Mouse (Mus musculus) heart, embryonic 16.5 days (tissue): ENCODE results near the gene Ppp2r3d. TPM values are rescaled to one million over a fixed set of nuclear protein-coding genes. Genes with fewer than 3 reads are reported as not detected.

Source experiments
- ATAC-seq: fragments of 200-750 bp; cut with Nextera tagmentation; replicated peaks from 2 replicates; pipeline ENCODE4 v1.8.0; 2017; ENCODE audit warnings: moderate number of reproducible peaks; ENCODE audit not compliant: insufficient read depth, low FRiP score; ENCODE audit errors: extremely low read depth
- H3K27ac ChIP-seq: fragments of 300-500 bp; sonication (generic); 2 replicates; pipeline ENCODE4 v1.5.1; 2014; ENCODE audit warnings: mild to moderate bottlenecking, low read length, control low read depth, moderate library complexity
- H3K27me3 ChIP-seq: fragments of 300-500 bp; sonication (generic); 2 replicates; pipeline ENCODE4 v1.6.1; 2014; ENCODE audit warnings: low read length, mixed read lengths; ENCODE audit not compliant: control insufficient read depth, insufficient read depth
- H3K36me3 ChIP-seq: fragments of 300-500 bp; sonication (generic); 2 replicates; pipeline ENCODE4 v1.6.1; 2014; ENCODE audit not compliant: control insufficient read depth, insufficient read depth
- H3K4me1 ChIP-seq: fragments of 300-500 bp; sonication (generic); 2 replicates; pipeline ENCODE4 v1.6.1; 2014; ENCODE audit warnings: low read length, mixed read lengths; ENCODE audit not compliant: control insufficient read depth, insufficient read depth
- H3K4me2 ChIP-seq: fragments of 300-500 bp; sonication (generic); 2 replicates; pipeline ENCODE4 v1.6.1; 2014; ENCODE audit warnings: low read depth, mild to moderate bottlenecking, control low read depth, low read length
- H3K4me3 ChIP-seq: fragments of 300-500 bp; sonication (generic); 2 replicates; pipeline ENCODE4 v1.5.1; 2014; ENCODE audit warnings: mild to moderate bottlenecking, control low read depth, low read length
- H3K9ac ChIP-seq: fragments of 300-500 bp; sonication (generic); 2 replicates; pipeline ENCODE4 v1.6.1; 2014; ENCODE audit warnings: low read length, control low read depth
- H3K9me3 ChIP-seq: fragments of 300-500 bp; sonication (generic); replicated peaks from 2 replicates; pipeline ENCODE4 v1.6.1; 2016; ENCODE audit warnings: low read length; ENCODE audit not compliant: control insufficient read depth
- WGBS: fragments of 180-500 bp; shearing (Covaris S2); extraction: QIAGEN DNeasy Blood & Tissue Kit; methylation state at CpG from one replicate; pipeline ENCODE4 v1.1.7; 2014; 5-methylcytosine and 5-hydroxymethylcytosine counted together
- polyA plus RNA-seq: library from polyadenylated mRNA; unstranded; fragments of >200 nt; fragmentation: Nextera tagmentation; extraction: Ambion mirVana; gene quantifications from 2 replicates; pipeline ENCODE4 v1.2.1, GENCODE M21; 2015

The Ppp2r3d gene
- polyA plus RNA-seq, 1 experiment from 2014 or later: 143 TPM

- peak overlapping the region; percentile 71 for H3K4me3 ChIP-seq
- no peaks in the 10 kb centered on the region for H3K27me3 ChIP-seq
- H3K4me1 ChIP-seq: no peaks in the 10 kb centered on the region
- peak overlapping the region; percentile 96 for H3K9ac ChIP-seq
- WGBS: under 1% methylated on average over 59 of the region's 59 CpGs
- ATAC-seq: peak; percentile 61
- peak overlapping the region; percentile 74 for H3K4me2 ChIP-seq
- no peaks in the 10 kb centered on the region for H3K9me3 ChIP-seq
- no peaks in the 10 kb centered on the region for H3K36me3 ChIP-seq
- peak overlapping the region; percentile 100 for H3K27ac ChIP-seq
Observed at GRCm38 (mm10) chr9:124422900-124423551, 53.7 kb downstream of the Ppp2r3d start.

GRCm38 (mm10) chr9:124422427-124422826 is 54.3 kb downstream of the Ppp2r3d start:
- H3K9ac ChIP-seq: peak overlapping the region; percentile 69

GRCm38 (mm10) chr9:124412921-124413320 is 63.8 kb downstream of the Ppp2r3d start:
- ATAC-seq: no peak

More at GRCm38 (mm10) chr9:124422427-124422826, 54.3 kb downstream of the Ppp2r3d start:
- H3K4me2 ChIP-seq: peak overlapping the region; percentile 74
- peak overlapping the region; percentile 71 for H3K4me3 ChIP-seq
- no peaks in the 10 kb centered on the region for H3K27me3 ChIP-seq
- WGBS: 3% methylated on average over 23 of the region's 25 CpGs
- H3K27ac ChIP-seq: peak overlapping the region; percentile 100
- no peak for ATAC-seq
- H3K36me3 ChIP-seq: no peaks in the 10 kb centered on the region
- H3K4me1 ChIP-seq: no peaks in the 10 kb centered on the region
- H3K9me3 ChIP-seq: no peaks in the 10 kb centered on the region

GRCm38 (mm10) chr9:124411553-124411952 is 65.1 kb downstream of the Ppp2r3d start:
- Histone ChIP-seq H3K27me3 (no peaks in the 10 kb centered on the region), H3K4me2 (no peak overlapping the region), H3K4me3 (no peak overlapping the region), H3K9me3 (no peaks in the 10 kb centered on the region), H3K9ac (no peak overlapping the region), H3K4me1 (no peaks in the 10 kb centered on the region), H3K27ac (no peak overlapping the region), H3K36me3 (no peaks in the 10 kb centered on the region)
- ATAC-seq: peak; percentile 52; the same call in 1 of the 2 replicates
- WGBS: 58% methylated on average over 1 of the region's 1 CpGs

More at GRCm38 (mm10) chr9:124412921-124413320, 63.8 kb downstream of the Ppp2r3d start:
- H3K9me3 ChIP-seq: no peaks in the 10 kb centered on the region
- H3K36me3 ChIP-seq: no peaks in the 10 kb centered on the region
- no peak overlapping the region for H3K4me3 ChIP-seq
- no peaks in the 10 kb centered on the region for H3K27me3 ChIP-seq
- no peak overlapping the region for H3K4me2 ChIP-seq
- no peak overlapping the region for H3K9ac ChIP-seq
- no peak overlapping the region for H3K27ac ChIP-seq
- H3K4me1 ChIP-seq: no peaks in the 10 kb centered on the region

GRCm38 (mm10) chr9:124408564-124408963 is 68.1 kb downstream of the Ppp2r3d start:
- H3K4me1 ChIP-seq: no peaks in the 10 kb centered on the region
- no peak overlapping the region for H3K4me3 ChIP-seq
- H3K27me3 ChIP-seq: no peaks in the 10 kb centered on the region
- 67% methylated on average over 1 of the region's 1 CpGs for WGBS
- no peak for ATAC-seq
- no peak overlapping the region for H3K27ac ChIP-seq
- no peak overlapping the region for H3K4me2 ChIP-seq
- no peaks in the 10 kb centered on the region for H3K9me3 ChIP-seq
- H3K36me3 ChIP-seq: no peaks in the 10 kb centered on the region
- H3K9ac ChIP-seq: no peak overlapping the region

Other genes starting within 250 kb of the Ppp2r3d start
- 9.7 and 10.5 TPM in 2 replicates for gene 2010315B03Rik, start 164.2 kb downstream of the Ppp2r3d start, polyA plus RNA-seq
- not detected in 2 replicates for gene Gm21836, start 16.9 kb upstream of the Ppp2r3d start, polyA plus RNA-seq